Mouse (Mus musculus): ENCODE measurements around the gene Kcng3.
A peak's percentile ranks its signal among the peaks of the same experiment; 100 is the strongest.

Kcng3 gene

GRCm38 (mm10) chr17:83554997-83555396 is 76.7 kb downstream of the Kcng3 start:
- no peak for DNase-seq (ENCODE audit: low read depth)

- peak; percentile 35 for DNase-seq (ENCODE audit: low read depth)
These were observed 83.0 kb downstream of the Kcng3 start for GRCm38 (mm10) chr17:83548501-83549233.

GRCm38 (mm10) chr17:83547145-83547544 is 84.5 kb downstream of the Kcng3 start:
- DNase-seq (ENCODE audit: low read depth): no peak

GRCm38 (mm10) chr17:83545756-83546742 is 85.6 kb downstream of the Kcng3 start:
- no peak for DNase-seq (ENCODE audit: low read depth)

GRCm38 (mm10) chr17:83545259-83545658 is 86.4 kb downstream of the Kcng3 start:
- DNase-seq (ENCODE audit: low read depth): no peak

GRCm38 (mm10) chr17:83542424-83542823 is 89.3 kb downstream of the Kcng3 start:
- no peak for DNase-seq (ENCODE audit: low read depth)

GRCm38 (mm10) chr17:83539262-83540037 is 92.2 kb downstream of the Kcng3 start:
- DNase-seq (ENCODE audit: low read depth): no peak

- no peak for DNase-seq (ENCODE audit: low read depth)
These were observed 93.0 kb downstream of the Kcng3 start for GRCm38 (mm10) chr17:83538694-83539093.

- no peak for DNase-seq (ENCODE audit: low read depth)
These were observed 93.6 kb downstream of the Kcng3 start for GRCm38 (mm10) chr17:83538141-83538540.
